In the genomic region with DNA sequence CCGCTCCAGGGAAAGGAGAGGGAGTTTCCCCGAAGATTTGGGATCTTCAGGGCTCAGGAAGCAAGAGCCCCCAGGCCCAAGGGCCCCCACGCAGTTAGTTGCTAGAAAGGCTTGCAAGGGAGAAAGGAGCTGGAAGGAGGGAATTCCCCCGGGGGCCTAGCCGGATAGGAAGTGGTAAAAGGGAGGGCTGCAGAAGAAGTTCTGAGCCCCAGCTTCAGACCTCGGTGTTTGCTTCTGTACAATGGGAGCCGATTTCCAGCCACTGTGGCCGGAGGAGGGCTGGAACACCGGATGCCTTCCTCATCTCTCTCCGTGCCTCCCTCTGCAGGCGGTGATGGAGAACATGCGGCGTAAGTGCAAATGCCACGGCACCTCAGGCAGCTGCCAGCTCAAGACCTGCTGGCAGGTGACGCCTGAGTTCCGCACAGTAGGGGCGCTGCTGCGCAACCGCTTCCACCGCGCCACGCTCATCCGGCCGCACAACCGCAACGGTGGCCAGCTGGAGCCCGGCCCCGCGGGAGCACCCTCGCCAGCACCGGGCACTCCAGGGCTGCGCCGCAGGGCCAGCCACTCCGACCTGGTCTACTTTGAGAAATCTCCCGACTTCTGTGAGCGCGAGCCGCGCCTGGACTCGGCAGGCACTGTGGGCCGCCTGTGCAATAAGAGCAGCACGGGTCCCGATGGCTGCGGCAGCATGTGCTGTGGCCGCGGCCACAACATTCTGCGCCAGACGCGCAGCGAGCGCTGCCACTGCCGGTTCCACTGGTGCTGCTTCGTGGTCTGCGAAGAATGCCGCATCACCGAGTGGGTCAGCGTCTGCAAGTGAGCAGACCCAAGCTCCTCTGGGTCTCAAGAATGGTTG, we compare ENCODE assay signal across 8 mouse cellular contexts. TPM values are rescaled to one million over a fixed set of nuclear protein-coding genes. Genes with fewer than 3 reads are reported as not detected.
A peak's percentile ranks its signal among the peaks of the same experiment; 100 is the strongest.
DNase-seq lines count a peak whose midpoint lies in the region; ATAC-seq and TF ChIP-seq lines count a peak whose summit lies in the region.

No protein-coding gene starts in this region.

- peaks cover 19% of the 10 kb centered on the region for H3K27me3 ChIP-seq in liver, adult 2 months (ENCODE audit: control insufficient read depth, insufficient read depth, low read length)
- H3K27me3 ChIP-seq in heart, adult 2 months (ENCODE audit: control insufficient read depth, insufficient read depth, low read length): peaks cover 22% of the 10 kb centered on the region
- H3K27me3 ChIP-seq in liver, embryonic 14.5 days (ENCODE audit: control insufficient read depth, insufficient read depth, low read length): peaks cover 96% of the 10 kb centered on the region

- no peak overlapping the region for H3K27ac ChIP-seq in liver, adult 2 months (replicated peaks; ENCODE audit: insufficient read depth, low read depth, low read length)
- no peak overlapping the region for H3K27ac ChIP-seq in heart, adult 2 months
- no peak overlapping the region for H3K27ac ChIP-seq in liver, embryonic 14.5 days

- H3K36me3 ChIP-seq in liver, adult 2 months (ENCODE audit: control insufficient read depth, insufficient read depth, low read length): no peaks in the 10 kb centered on the region
- no peaks in the 10 kb centered on the region for H3K36me3 ChIP-seq in heart, adult 2 months (ENCODE audit: control insufficient read depth, insufficient read depth, low read length)
- H3K36me3 ChIP-seq in liver, embryonic 14.5 days (replicated peaks; ENCODE audit: control insufficient read depth, insufficient read depth, low read depth): no peaks in the 10 kb centered on the region

- no peaks in the 10 kb centered on the region for H3K9me3 ChIP-seq in liver, embryonic 14.5 days (ENCODE audit: control insufficient read depth, low read length)

- H3K79me2 ChIP-seq in liver, adult 2 months (ENCODE audit: control insufficient read depth, insufficient read depth, low read length): no peaks in the 10 kb centered on the region
- H3K79me2 ChIP-seq in heart, adult 2 months (replicated peaks; ENCODE audit: control insufficient read depth, insufficient read depth, low read length): no peaks in the 10 kb centered on the region

- TF ChIP-seq POLR2A in liver, adult 2 months (IDR thresholded peaks at IDR 0.05; ENCODE audit: extremely low read depth, insufficient read depth, low read length): no peak
- TF ChIP-seq POLR2A in heart, adult 2 months (IDR thresholded peaks at IDR 0.05; ENCODE audit: insufficient read depth, low read depth, low read length): no peak

- H3K4me1 ChIP-seq in liver, adult 2 months (ENCODE audit: control insufficient read depth, insufficient read depth, low read length): peaks cover 7% of the 10 kb centered on the region
- peaks cover 1% of the 10 kb centered on the region; the same call in 1 of the 2 replicates for H3K4me1 ChIP-seq in heart, adult 2 months (ENCODE audit: control insufficient read depth, insufficient read depth, low read length)
- no peaks in the 10 kb centered on the region for H3K4me1 ChIP-seq in liver, embryonic 14.5 days (replicated peaks; ENCODE audit: control insufficient read depth in 2 of 2, insufficient read depth in 2 of 2, low read length in 1 of 2)

- intact Hi-C loops in heart, adult 2 months (cut with DNase I): no loop called here

- H3K4me3 ChIP-seq in liver, adult 2 months (ENCODE audit: insufficient read depth, low read depth, low read length): peak overlapping the region; percentile 15; the same call in 1 of the 2 replicates
- peak overlapping the region; percentile 42; the same call in 1 of the 2 replicates for H3K4me3 ChIP-seq in heart, adult 2 months
- peak overlapping the region in 1 of 2 experiments; percentile 23; a peak in 2 of 4 replicates for H3K4me3 ChIP-seq in liver, embryonic 14.5 days (ENCODE audit: insufficient read depth in 1 of 2, low read depth in 2 of 2, low read length in 2 of 2)

- no peak for ATAC-seq in liver, embryonic 14.5 days (ENCODE audit: insufficient read depth)

- peak overlapping the region; percentile 11 for H3K9ac ChIP-seq in liver, adult 2 months (ENCODE audit: low read depth, low read length)
- peak overlapping the region; percentile 35 for H3K9ac ChIP-seq in heart, adult 2 months (ENCODE audit: low read depth, low read length)
- H3K9ac ChIP-seq in liver, embryonic 14.5 days (replicated peaks): no peak overlapping the region

- DNase-seq in liver, adult 2 months (ENCODE audit: extremely low read depth, low read depth, low spot score): peak; percentile 74
- DNase-seq in liver: no peak
- DNase-seq in embryo, embryonic 11.5 days (ENCODE audit: low read depth, low spot score): peak; percentile 54
- peak; percentile 82 to 85 for DNase-seq in heart, adult 2 months
- DNase-seq in kidney, adult 18-20 months: peak; percentile 87
- no peak for DNase-seq in liver, embryonic 14.5 days (ENCODE audit: low read depth in 3 of 3, low spot score in 3 of 3)
- peak; percentile 86 for DNase-seq in neural tube, embryonic 10.5 days (ENCODE audit: extremely low spot score, low spot score)
- DNase-seq in spleen, postnatal 4 days (ENCODE audit: low spot score in 2 of 2): peak; percentile 66 to 84

- H3K4me2 ChIP-seq in liver, embryonic 14.5 days (ENCODE audit: low read depth): peak overlapping the region; percentile 32

- peak; percentile 71 for TF ChIP-seq CTCF in liver, adult 2 months (IDR thresholded peaks at IDR 0.05; ENCODE audit: low read depth, low read length)
- peak; percentile 81 for TF ChIP-seq CTCF in heart, adult 2 months (IDR thresholded peaks at IDR 0.05)
- TF ChIP-seq CTCF in liver, embryonic 14.5 days (IDR thresholded peaks at IDR 0.05; ENCODE audit: low read depth): peak; percentile 46

- 2% methylated on average over 57 of the region's 57 CpGs for WGBS in liver, adult 2 months
- 2% methylated on average over 57 of the region's 57 CpGs for WGBS in heart, adult 2 months
- under 1% methylated on average over 57 of the region's 57 CpGs for WGBS in liver, embryonic 14.5 days (ENCODE audit: insufficient replicate concordance)

- TF ChIP-seq EP300 in heart, adult 2 months (IDR thresholded peaks at IDR 0.05; ENCODE audit: insufficient read depth, low read depth, low read length): no peak
- no peak for TF ChIP-seq EP300 in liver, embryonic 14.5 days (IDR thresholded peaks at IDR 0.05; ENCODE audit: low read depth)

RNA-seq across cellular contexts. Expression of gene Wnt10a, which starts 11.7 kb away (rescaled TPM):
- 1.0 TPM in 1 of 2 replicates, not detected in the other for total RNA-seq in liver, adult 2 months (2014; rRNA removed)
- not detected in 2 replicates for polyA plus RNA-seq in liver, adult 2 months (2012; rRNA removed)
- not detected for total RNA-seq in heart, adult 2 months (2021)
- polyA plus RNA-seq in heart, adult 2 months (2012; rRNA removed): not detected in 2 replicates
- not detected in 2 replicates for polyA plus RNA-seq in liver, embryonic 14.5 days (2012; rRNA removed)
- polyA plus RNA-seq in liver, embryonic 14.5 days (2014; fragmentation: Nextera tagmentation; extraction: Ambion mirVana): not detected in 2 replicates

RNA-seq across cellular contexts. Expression of gene Wnt6, which starts 31.3 kb away (rescaled TPM):
- total RNA-seq in liver, adult 2 months (2014; rRNA removed): not detected in 2 replicates
- 0.05 and 0.28 TPM in 2 replicates for polyA plus RNA-seq in liver, adult 2 months (2012; rRNA removed)
- under 1 TPM; 0.32 to 0.70 TPM for total RNA-seq in heart, adult 2 months (2021)
- polyA plus RNA-seq in heart, adult 2 months (2012; rRNA removed): 0.38 and 0.39 TPM in 2 replicates
- 0.04 and 0.10 TPM in 2 replicates for polyA plus RNA-seq in liver, embryonic 14.5 days (2012; rRNA removed)
- 0.06 TPM in 1 of 2 replicates, not detected in the other for polyA plus RNA-seq in liver, embryonic 14.5 days (2014; fragmentation: Nextera tagmentation; extraction: Ambion mirVana)

RNA-seq across cellular contexts. Expression of gene Cdk5r2, which starts 51.7 kb away (rescaled TPM):
- not detected in 2 replicates for total RNA-seq in liver, adult 2 months (2014; rRNA removed)
- not detected in 2 replicates for polyA plus RNA-seq in liver, adult 2 months (2012; rRNA removed)
- under 1 TPM in 1 of 2 experiments, not detected in 1; 0.07 TPM for total RNA-seq in heart, adult 2 months (2021)
- 0.06 and 0.15 TPM in 2 replicates for polyA plus RNA-seq in heart, adult 2 months (2012; rRNA removed)
- polyA plus RNA-seq in liver, embryonic 14.5 days (2012; rRNA removed): 0.01 and 0.03 TPM in 2 replicates
- not detected in 2 replicates for polyA plus RNA-seq in liver, embryonic 14.5 days (2014; fragmentation: Nextera tagmentation; extraction: Ambion mirVana)

RNA-seq across cellular contexts. Expression of gene Prkag3, which starts 54.0 kb away (rescaled TPM):
- total RNA-seq in liver, adult 2 months (2014; rRNA removed): 0.07 and 0.28 TPM in 2 replicates
- 0.02 TPM in 1 of 2 replicates, not detected in the other for polyA plus RNA-seq in liver, adult 2 months (2012; rRNA removed)
- total RNA-seq in heart, adult 2 months (2021): 1 to 10 TPM; 1.1 to 1.3 TPM
- 2.1 and 3.0 TPM in 2 replicates for polyA plus RNA-seq in heart, adult 2 months (2012; rRNA removed)
- not detected in 2 replicates for polyA plus RNA-seq in liver, embryonic 14.5 days (2012; rRNA removed)
- polyA plus RNA-seq in liver, embryonic 14.5 days (2014; fragmentation: Nextera tagmentation; extraction: Ambion mirVana): not detected in 2 replicates

Comparison
In these comparisons a context has a peak if more than half of its experiments do, and no peak if none do; other contexts are left out.
1. DNase-seq: peak in liver, adult 2 months (single experiment), embryo, embryonic 11.5 days (single experiment), heart, adult 2 months (2 of 2), kidney, adult 18-20 months (single experiment), neural tube, embryonic 10.5 days (single experiment) and spleen, postnatal 4 days (2 of 2); none in liver (single experiment) and liver, embryonic 14.5 days (0 of 3).
2. Peak in every context shown above with its lines, with median percentiles within 50 percentile points of each other: CTCF ChIP-seq.